Mouse (Mus musculus) kidney, adult 2 months (tissue): ENCODE data around the gene Ebp. TPM values are rescaled to one million over a fixed set of nuclear protein-coding genes. Genes with fewer than 3 reads are reported as not detected.

ENCODE experiments used
- DNase-seq: peaks from one replicate; pipeline ENCODE4 v3.0.0; 2021
- H3K27ac ChIP-seq: fragments of 200-500 bp; 2 replicates; pipeline ENCODE4 v1.5.1; 2012; ENCODE audit warnings: low read depth, low read length, control low read depth, inconsistent platforms; ENCODE audit not compliant: insufficient read depth
- H3K27me3 ChIP-seq: fragments of 200-500 bp; replicated peaks from 2 replicates; pipeline ENCODE4 v1.6.1; 2012; ENCODE audit warnings: mild to moderate bottlenecking, moderate library complexity, low read length, inconsistent platforms; ENCODE audit not compliant: control insufficient read depth, insufficient read depth
- H3K36me3 ChIP-seq: fragments of 200-500 bp; 2 replicates; pipeline ENCODE4 v1.6.1; 2012; ENCODE audit warnings: mild to moderate bottlenecking, moderate library complexity, low read length, inconsistent platforms; ENCODE audit not compliant: control insufficient read depth, insufficient read depth
- H3K4me1 ChIP-seq: fragments of 200-500 bp; 2 replicates; pipeline ENCODE4 v1.6.1; 2011; ENCODE audit warnings: low read length; ENCODE audit not compliant: control insufficient read depth, insufficient read depth
- H3K4me3 ChIP-seq: fragments of 200-500 bp; 2 replicates; pipeline ENCODE4 v1.5.1; 2011; ENCODE audit warnings: mild to moderate bottlenecking, low read depth, low read length, control low read depth; ENCODE audit not compliant: insufficient read depth
- CTCF ChIP-seq: fragments of 200-500 bp; conservative IDR thresholded peaks from 2 replicates; pipeline ENCODE4 v1.5.1; 2011; ENCODE audit warnings: low read depth, mild to moderate bottlenecking, control low read depth, low read length, moderate library complexity, mixed read lengths; ENCODE audit not compliant: insufficient read depth, insufficient read length
- POLR2A ChIP-seq: fragments of 200-500 bp; IDR thresholded peaks from one replicate; pipeline ENCODE4 v1.6.1; 2011; ENCODE audit warnings: low read depth, low read length, control low read depth
- WGBS: fragments of 180-500 bp; shearing (Covaris S2); methylation state at CpG from one replicate; pipeline ENCODE4 v1.1.7; 2018; 5-methylcytosine and 5-hydroxymethylcytosine counted together
- polyA plus RNA-seq: library from polyadenylated mRNA; depleted of rRNA; stranded (reverse); fragments of >200 nt; gene quantifications from 2 replicates; pipeline ENCODE4 v1.2.3, GENCODE M21; 2012; rRNA removed

The Ebp gene
- polyA plus RNA-seq, result 180 and 192 TPM in 2 replicates

- Histone ChIP-seq H3K27me3 (no peaks in the 10 kb centered on the region), H3K36me3 (no peaks in the 10 kb centered on the region), H3K4me1 (no peaks in the 10 kb centered on the region; the same call in 1 of the 2 replicates), H3K27ac (peak within 1 kb of the TSS; percentile 65), H3K4me3 (peak within 1 kb of the TSS; percentile 86)
- TF ChIP-seq CTCF (no peak), POLR2A (no peak)
- 5% methylated on average over 10 of the region's 10 CpGs for WGBS
- peak; percentile 16 for DNase-seq
These were observed at the start of gene Ebp for GRCm38 (mm10) chrX:8193419-8193723. Gene Ebp, minus strand, starts transcription at chrX:8193512.

GRCm38 (mm10) chrX:8238804-8239395 is 45.6 kb upstream of the Ebp start:
- Histone ChIP-seq H3K4me3 (no peak overlapping the region), H3K27ac (no peak overlapping the region), H3K4me1 (no peaks in the 10 kb centered on the region), H3K27me3 (no peaks in the 10 kb centered on the region), H3K36me3 (peaks cover 1% of the 10 kb centered on the region; the same call in 1 of the 2 replicates)
- WGBS, result 88% methylated on average over 13 of the region's 13 CpGs
- DNase-seq, result no peak
- TF ChIP-seq CTCF, result no peak
- TF ChIP-seq POLR2A, result no peak

GRCm38 (mm10) chrX:8236704-8237103 is 43.4 kb upstream of the Ebp start:
- Histone ChIP-seq H3K27ac (no peak overlapping the region), H3K4me1 (no peaks in the 10 kb centered on the region), H3K4me3 (no peak overlapping the region), H3K36me3 (peaks cover 1% of the 10 kb centered on the region; the same call in 1 of the 2 replicates), H3K27me3 (no peaks in the 10 kb centered on the region)
- WGBS, result 81% methylated on average over 2 of the region's 2 CpGs
- TF ChIP-seq CTCF (no peak), POLR2A (no peak)
- no peak for DNase-seq

- no peak for TF ChIP-seq CTCF
- no peak for TF ChIP-seq POLR2A
- Histone ChIP-seq H3K27me3 (no peaks in the 10 kb centered on the region), H3K4me3 (no peak overlapping the region), H3K4me1 (no peaks in the 10 kb centered on the region), H3K36me3 (no peaks in the 10 kb centered on the region), H3K27ac (no peak overlapping the region)
- WGBS, result 90% methylated on average over 3 of the region's 3 CpGs
- DNase-seq, result no peak
These were observed 40.3 kb upstream of the Ebp start for GRCm38 (mm10) chrX:8233602-8234001.

- DNase-seq, result no peak
- WGBS, result 85% methylated on average over 4 of the region's 4 CpGs
- no peak overlapping the region for H3K4me3 ChIP-seq
- TF ChIP-seq POLR2A (no peak), CTCF (no peak)
- no peak overlapping the region for H3K27ac ChIP-seq
- no peaks in the 10 kb centered on the region for H3K27me3 ChIP-seq
- H3K36me3 ChIP-seq, result no peaks in the 10 kb centered on the region
- H3K4me1 ChIP-seq, result no peaks in the 10 kb centered on the region
These were observed 37.0 kb upstream of the Ebp start for GRCm38 (mm10) chrX:8230272-8230671.

GRCm38 (mm10) chrX:8223473-8223872 is 30.2 kb upstream of the Ebp start:
- H3K27ac ChIP-seq, result no peak overlapping the region
- H3K36me3 ChIP-seq, result no peaks in the 10 kb centered on the region
- H3K4me3 ChIP-seq, result no peak overlapping the region
- WGBS, result 90% methylated on average over 7 of the region's 7 CpGs
- no peak for DNase-seq
- TF ChIP-seq CTCF, result no peak
- no peak for TF ChIP-seq POLR2A
- H3K27me3 ChIP-seq, result no peaks in the 10 kb centered on the region
- H3K4me1 ChIP-seq, result no peaks in the 10 kb centered on the region

- Histone ChIP-seq H3K4me1 (no peaks in the 10 kb centered on the region), H3K27ac (no peak overlapping the region), H3K27me3 (no peaks in the 10 kb centered on the region), H3K4me3 (no peak overlapping the region), H3K36me3 (no peaks in the 10 kb centered on the region)
- DNase-seq, result no peak
- 45% methylated on average over 7 of the region's 7 CpGs for WGBS
- TF ChIP-seq CTCF, result no peak
- no peak for TF ChIP-seq POLR2A
These were observed 29.5 kb upstream of the Ebp start for GRCm38 (mm10) chrX:8222678-8223421.
